Mouse (Mus musculus) right cerebral cortex, postnatal 4 days (tissue): ENCODE data around the gene Zfp980.
A peak's percentile ranks its signal among the peaks of the same experiment; 100 is the strongest.
"Not testable (repeated sequence)": the region's sequence is repeated elsewhere in the genome, so short reads cannot be mapped to it uniquely, and the experiment has no call there.

ENCODE experiments used
- DNase-seq: peaks from one replicate; pipeline ENCODE4 v3.0.0-alpha.2; 2022

The Zfp980 gene

DNA sequence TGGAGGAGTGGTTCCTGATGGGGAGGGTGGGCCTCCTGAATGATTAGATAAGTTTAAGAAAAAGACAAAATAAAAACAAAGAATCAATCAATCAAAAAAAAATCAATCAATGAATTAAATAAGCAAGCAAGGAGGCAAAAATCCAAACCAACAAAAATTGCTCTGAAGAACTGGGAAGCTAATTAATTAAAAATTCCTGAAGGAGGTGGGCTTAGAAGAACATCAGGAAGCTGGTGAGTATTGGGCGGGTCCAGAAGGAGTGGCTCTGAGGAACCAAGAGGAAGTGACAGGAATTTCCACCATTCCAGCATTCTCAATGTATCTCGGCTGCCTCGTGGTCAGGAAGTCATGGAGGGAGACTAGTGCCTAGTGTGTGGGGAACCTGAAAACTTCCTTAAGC is at the start of gene Zfp980:
Gene Zfp980 (plus strand): TSS at position 301 of the 400 bp plus-strand sequence.
- DNase-seq: not testable (repeated sequence)

DNA sequence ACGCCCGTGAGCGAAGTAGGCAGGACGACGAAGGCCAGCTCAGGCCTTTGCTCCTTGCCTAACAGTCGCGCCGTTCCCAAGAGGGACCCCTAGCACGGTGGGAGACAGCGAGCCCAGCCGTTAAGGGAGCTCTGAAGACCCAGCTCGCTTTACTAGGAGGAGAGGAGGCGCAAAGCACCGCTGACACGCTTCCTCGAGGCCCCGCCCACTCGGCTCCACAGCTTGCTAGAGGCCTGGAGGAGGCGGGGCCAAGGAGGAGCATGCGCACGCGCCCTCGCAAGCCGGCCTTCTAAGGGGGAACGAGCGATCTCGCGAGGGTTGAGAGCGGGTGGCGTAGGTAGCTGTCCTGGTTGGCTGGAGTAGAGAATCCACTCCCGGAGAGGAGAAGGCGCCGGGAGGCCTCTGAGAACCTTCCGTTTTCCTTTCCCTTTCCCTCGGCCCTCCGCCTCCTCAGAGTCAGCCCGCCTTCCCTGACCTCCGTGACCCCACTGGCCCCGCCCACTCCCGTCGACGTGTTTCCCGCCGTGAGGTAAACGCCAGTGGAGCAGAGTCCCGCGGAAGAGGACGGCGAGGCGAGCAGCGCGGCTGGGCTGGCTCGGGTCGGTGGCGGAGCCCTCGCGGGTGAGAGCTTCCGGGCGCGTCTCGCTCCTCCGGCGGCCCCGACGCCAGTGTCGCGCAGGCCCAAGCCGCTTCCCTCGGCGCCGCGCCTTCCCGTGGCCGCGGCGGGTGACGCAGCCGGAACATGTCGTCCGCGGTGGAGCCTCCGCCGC is 29.9 kb upstream of the Zfp980 start:
- not testable (repeated sequence) for DNase-seq

DNA sequence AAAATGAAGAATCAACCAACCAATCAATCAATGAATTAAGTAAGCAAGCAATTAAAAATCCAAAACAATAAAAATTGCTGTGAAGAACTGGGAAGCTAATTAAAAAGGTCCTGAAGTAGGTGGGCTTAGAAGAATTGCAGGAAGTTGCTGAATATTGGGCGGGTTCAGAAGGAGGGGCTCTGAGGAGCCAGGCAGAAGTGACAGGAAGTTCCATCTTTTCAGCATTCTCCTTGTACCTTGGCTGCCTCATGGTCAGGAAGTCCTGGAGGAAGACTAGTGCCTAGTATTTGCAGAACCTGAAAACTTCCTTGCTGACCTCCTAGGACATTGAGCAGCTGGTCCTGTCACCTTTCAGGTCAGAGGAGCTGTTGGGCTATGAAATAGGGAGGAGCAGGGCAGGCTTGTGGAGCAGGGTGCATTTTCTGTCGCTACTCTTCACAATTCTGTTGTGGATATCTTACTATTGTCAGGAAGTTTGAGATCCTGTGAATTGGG is 3.8 kb downstream of the Zfp980 start:
- not testable (repeated sequence) for DNase-seq

GRCm38 (mm10) chr4:145680217-145680616 is 9.7 kb downstream of the Zfp980 start:
- not testable (repeated sequence) for DNase-seq

GRCm38 (mm10) chr4:145680672-145681387 is 10.3 kb downstream of the Zfp980 start:
- DNase-seq: not testable (repeated sequence)

DNA sequence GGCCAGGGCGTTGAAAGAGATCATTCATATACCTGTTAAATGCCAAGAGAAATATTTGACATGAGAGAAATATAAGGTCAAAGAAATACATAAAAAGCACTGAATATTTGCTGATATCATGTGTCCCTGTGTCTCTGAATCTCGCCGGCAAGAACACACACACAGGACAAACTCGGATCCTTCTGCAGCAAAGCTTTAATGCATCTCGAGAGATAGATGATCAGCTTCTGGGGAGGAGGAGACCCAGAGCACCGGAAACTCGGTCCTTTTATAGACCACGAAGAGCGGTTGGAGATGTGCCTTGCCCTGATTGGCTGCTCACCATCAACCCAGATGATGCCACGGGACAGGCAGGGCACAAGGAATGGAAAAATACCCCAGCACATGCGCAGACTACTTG is 11.5 kb downstream of the Zfp980 start:
- DNase-seq: not testable (repeated sequence)

GRCm38 (mm10) chr4:145683024-145683766 is 12.7 kb downstream of the Zfp980 start:
- DNase-seq: not testable (repeated sequence)

GRCm38 (mm10) chr4:145686061-145686460 is 15.6 kb downstream of the Zfp980 start:
- not testable (repeated sequence) for DNase-seq

DNA sequence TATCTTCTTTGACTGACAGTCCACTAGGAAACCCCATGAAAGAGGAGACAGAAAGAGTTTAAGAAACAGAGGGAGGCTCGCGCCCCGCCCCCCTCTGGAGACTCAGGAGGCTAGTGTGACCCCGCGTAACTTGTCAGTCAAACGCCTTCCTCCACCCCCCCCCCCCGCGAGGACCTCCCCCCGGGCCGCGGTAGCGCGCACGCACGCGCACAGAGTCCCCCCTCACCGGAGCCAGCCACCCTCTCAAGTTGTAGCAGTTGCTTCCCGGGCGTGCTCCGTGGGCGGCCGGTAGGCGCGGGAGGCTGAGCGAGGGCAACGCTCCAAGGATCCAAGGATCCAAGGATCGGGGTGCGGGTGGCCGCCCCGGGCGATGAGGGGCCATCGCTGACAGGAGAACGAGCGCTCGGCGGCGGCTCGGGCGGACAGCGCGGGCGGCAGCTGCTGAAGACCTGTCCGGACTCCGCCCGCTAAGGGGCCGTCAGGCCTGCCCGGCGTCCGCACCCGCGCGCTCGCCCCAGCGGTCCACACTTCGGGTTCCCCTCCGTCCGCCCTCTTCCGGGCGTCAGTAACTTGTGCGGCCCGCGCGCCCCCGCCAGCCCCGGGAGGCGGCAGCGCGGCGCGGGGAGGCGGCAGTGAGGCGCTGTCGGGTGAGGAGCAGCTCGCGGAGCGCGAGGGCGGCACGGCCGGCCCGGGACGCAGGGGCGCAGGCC is 74.6 kb downstream of the Zfp980 start:
- DNase-seq: peak; percentile 3

DNA sequence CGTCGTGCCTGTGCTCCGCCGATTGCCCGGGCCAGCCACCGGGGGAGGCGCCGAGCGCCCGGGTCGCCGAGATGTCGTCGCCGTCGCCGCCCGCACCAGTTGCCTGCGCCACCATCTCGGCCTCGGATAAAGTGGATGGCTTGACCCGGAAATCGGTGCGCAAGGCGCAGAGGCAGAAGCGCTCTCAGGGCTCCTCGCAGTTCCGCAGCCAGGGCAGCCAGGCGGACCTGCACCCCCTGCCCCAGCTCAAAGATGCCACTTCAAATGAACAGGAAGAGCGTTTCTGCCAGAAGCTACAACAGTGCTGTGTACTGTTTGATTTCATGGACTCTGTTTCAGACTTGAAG is 75.1 kb downstream of the Zfp980 start:
- DNase-seq: not testable (repeated sequence)
